Mouse (Mus musculus) retina, adult 2 months (tissue): ENCODE measurements around the gene Doc2g.
"Not testable (repeated sequence)": the region's sequence is repeated elsewhere in the genome, so short reads cannot be mapped to it uniquely, and the experiment has no call there.

Experiments
- DNase-seq: peaks from one replicate; pipeline ENCODE4 v3.0.0-alpha.2; 2012; ENCODE audit warnings: low read depth, low spot score

The Doc2g gene

GRCm38 (mm10) chr19:4003112-4003511 lies at the start of gene Doc2g:
Gene Doc2g (plus strand): TSS chr19:4003313.
- DNase-seq: no peak

- DNase-seq: no peak
Observed at GRCm38 (mm10) chr19:3955033-3955432, 48.1 kb upstream of the Doc2g start.

- no peak for DNase-seq
Observed at GRCm38 (mm10) chr19:3955804-3956203, 47.3 kb upstream of the Doc2g start.

GRCm38 (mm10) chr19:3957296-3958036 lies 45.6 kb upstream of the Doc2g start:
- DNase-seq: not testable (repeated sequence)

- DNase-seq: no peak
Observed at GRCm38 (mm10) chr19:3958470-3958869, 44.6 kb upstream of the Doc2g start, which contains the start of gene Aldh3b3. Gene Aldh3b3 (plus strand): TSS chr19:3958645.

- DNase-seq: no peak
Observed at GRCm38 (mm10) chr19:3959030-3959429, 44.1 kb upstream of the Doc2g start.

- DNase-seq: no peak
Observed at GRCm38 (mm10) chr19:3960211-3960610, 42.9 kb upstream of the Doc2g start.

GRCm38 (mm10) chr19:3961805-3962204 lies 41.3 kb upstream of the Doc2g start:
- not testable (repeated sequence) for DNase-seq

- no peak for DNase-seq
Observed at GRCm38 (mm10) chr19:3962469-3962868, 40.6 kb upstream of the Doc2g start.

GRCm38 (mm10) chr19:3964030-3964429 lies 39.1 kb upstream of the Doc2g start:
- DNase-seq: no peak

- no peak for DNase-seq
Observed at GRCm38 (mm10) chr19:3966330-3967075, 36.6 kb upstream of the Doc2g start.

- no peak for DNase-seq
Observed at GRCm38 (mm10) chr19:3967258-3967657, 35.9 kb upstream of the Doc2g start.

GRCm38 (mm10) chr19:3972229-3972628 lies 30.9 kb upstream of the Doc2g start, which contains the start of gene Aldh3b2:
Gene Aldh3b2 (plus strand): TSS chr19:3972328.
- DNase-seq: no peak

- DNase-seq: not testable (repeated sequence)
Observed at GRCm38 (mm10) chr19:3974608-3975007, 28.5 kb upstream of the Doc2g start.

GRCm38 (mm10) chr19:3975866-3976265 lies 27.2 kb upstream of the Doc2g start:
- no peak for DNase-seq

GRCm38 (mm10) chr19:3980309-3980708 lies 22.8 kb upstream of the Doc2g start:
- DNase-seq: peak; percentile 69

- no peak for DNase-seq
Observed at GRCm38 (mm10) chr19:3980917-3981316, 22.2 kb upstream of the Doc2g start.

- no peak for DNase-seq
Observed at GRCm38 (mm10) chr19:3983527-3984200, 19.4 kb upstream of the Doc2g start.

- DNase-seq: no peak
Observed at GRCm38 (mm10) chr19:3985261-3985681, 17.8 kb upstream of the Doc2g start.

- no peak for DNase-seq
Observed at GRCm38 (mm10) chr19:3986334-3986733, 16.8 kb upstream of the Doc2g start, which contains the start of gene Acy3. Gene Acy3 (plus strand): TSS chr19:3986570.

- DNase-seq: no peak
Observed at GRCm38 (mm10) chr19:3988066-3988465, 15.0 kb upstream of the Doc2g start.

- no peak for DNase-seq
Observed at GRCm38 (mm10) chr19:3988750-3989149, 14.4 kb upstream of the Doc2g start.
